Mouse (Mus musculus) heart, adult 2 months (tissue): Measurements from ENCODE around the gene Mybbp1a. TPM values are rescaled to one million over a fixed set of nuclear protein-coding genes. Genes with fewer than 3 reads are reported as not detected.
A peak's percentile ranks its signal among the peaks of the same experiment; 100 is the strongest.

Experiments used
- DNase-seq, 2 experiments: peaks; one replicate each; pipeline ENCODE4 v3.0.0; 2021
- H3K27ac ChIP-seq: fragments of 200-600 bp; 2 replicates; pipeline ENCODE4 v1.8.1; 2022
- H3K27me3 ChIP-seq: fragments of 200-500 bp; 2 replicates; pipeline ENCODE4 v1.6.1; 2012; ENCODE audit warnings: mild to moderate bottlenecking, low read length, inconsistent platforms, mixed read lengths; ENCODE audit not compliant: control insufficient read depth, insufficient read depth
- H3K36me3 ChIP-seq: fragments of 200-500 bp; 2 replicates; pipeline ENCODE4 v1.6.1; 2012; ENCODE audit warnings: low read length, inconsistent platforms; ENCODE audit not compliant: control insufficient read depth, insufficient read depth
- H3K4me1 ChIP-seq: fragments of 200-500 bp; 2 replicates; pipeline ENCODE4 v1.6.1; 2011; ENCODE audit warnings: low read length; ENCODE audit not compliant: control insufficient read depth, insufficient read depth
- H3K4me3 ChIP-seq: fragments of 200-600 bp; 2 replicates; pipeline ENCODE4 v1.8.1; 2022
- H3K79me2 ChIP-seq: fragments of 200-500 bp; replicated peaks from 2 replicates; pipeline ENCODE4 v1.6.1; 2012; ENCODE audit warnings: mild to moderate bottlenecking, inconsistent platforms, low read length, moderate library complexity, mixed read lengths; ENCODE audit not compliant: control insufficient read depth, insufficient read depth
- H3K9ac ChIP-seq: fragments of 200-500 bp; 2 replicates; pipeline ENCODE4 v1.6.1; 2012; ENCODE audit warnings: low read depth, mild to moderate bottlenecking, control low read depth, inconsistent platforms, low read length, mixed read lengths
- CTCF ChIP-seq: fragments of 200-600 bp; IDR thresholded peaks from 2 replicates; pipeline ENCODE4 v1.8.1; 2022; ENCODE audit warnings: antibody characterized with exemption, mild to moderate bottlenecking, moderate library complexity
- EP300 ChIP-seq: fragments of 200-500 bp; IDR thresholded peaks from 2 replicates; pipeline ENCODE4 v1.6.1; 2011; ENCODE audit warnings: low read depth, low read length, control low read depth; ENCODE audit not compliant: insufficient read depth
- POLR2A ChIP-seq: fragments of 200-500 bp; IDR thresholded peaks from 2 replicates; pipeline ENCODE4 v1.6.1; 2011; ENCODE audit warnings: mild to moderate bottlenecking, low read depth, low read length, control low read depth; ENCODE audit not compliant: insufficient read depth
- WGBS: fragments of 180-500 bp; shearing (Covaris S2); methylation state at CpG from one replicate; pipeline ENCODE4 v1.1.7; 2018; 5-methylcytosine and 5-hydroxymethylcytosine counted together
- intact Hi-C: fragments of 180-260 bp; cut with DNase I; formaldehyde crosslinking; loops from one replicate; pipeline ENCODE4 v1.15.1; 2025
- polyA plus RNA-seq: library from polyadenylated mRNA; depleted of rRNA; stranded (reverse); fragments of >200 nt; gene quantifications from 2 replicates; pipeline ENCODE4 v1.2.3, GENCODE M21; 2012
- total RNA-seq, 2 experiments: library from RNA; stranded (reverse); gene quantifications; 2 replicates each; pipeline ENCODE4 v1.2.3; 2021

Mybbp1a gene
- total and polyA plus RNA-seq, 3 experiments = 21.8 to 46.1 (median 42.7) TPM

DNA sequence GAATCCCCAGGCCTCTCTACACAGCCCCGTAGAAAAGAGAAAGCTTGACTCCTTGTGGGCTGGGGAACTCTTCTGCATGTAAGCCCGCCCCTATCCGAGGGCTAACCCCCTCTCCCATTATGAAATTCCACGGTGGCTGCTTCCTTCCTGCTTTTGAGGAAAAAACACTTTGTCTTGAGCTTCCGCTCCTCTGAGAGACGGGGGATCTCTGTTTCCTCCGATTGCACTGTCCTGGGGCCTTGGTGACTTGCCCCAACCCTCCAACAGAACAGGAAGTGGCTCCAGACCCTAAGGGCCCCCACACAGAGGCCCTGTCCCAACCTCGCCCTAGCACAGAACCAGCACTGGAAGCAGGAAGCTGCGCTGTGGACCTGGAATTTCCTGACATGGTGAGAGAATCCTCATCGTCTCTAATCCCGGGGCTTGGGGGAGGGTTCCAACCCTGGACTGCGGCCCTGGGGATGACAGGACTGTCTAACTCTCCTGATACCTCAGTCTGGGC lies 16.9 kb downstream of the Mybbp1a start:
- Histone ChIP-seq H3K4me3 (peak overlapping the region; percentile 18; the same call in 1 of the 2 replicates), H3K27me3 (no peaks in the 10 kb centered on the region), H3K9ac (peak overlapping the region; percentile 22; the same call in 1 of the 2 replicates), H3K27ac (peak overlapping the region; percentile 90), H3K4me1 (peaks cover 34% of the 10 kb centered on the region), H3K79me2 (no peaks in the 10 kb centered on the region), H3K36me3 (peaks cover 17% of the 10 kb centered on the region)
- TF ChIP-seq CTCF (no peak), EP300 (peak; percentile 71; the same call in 1 of the 2 replicates)
- intact Hi-C loops = loop anchor here (2.0 kb wide), 1 partner anchor 31 kb away; the partner anchor contains the start of gene Spns2
- WGBS = 29% methylated on average over 12 of the region's 12 CpGs
- peak; percentile 68 to 70 for DNase-seq

DNA sequence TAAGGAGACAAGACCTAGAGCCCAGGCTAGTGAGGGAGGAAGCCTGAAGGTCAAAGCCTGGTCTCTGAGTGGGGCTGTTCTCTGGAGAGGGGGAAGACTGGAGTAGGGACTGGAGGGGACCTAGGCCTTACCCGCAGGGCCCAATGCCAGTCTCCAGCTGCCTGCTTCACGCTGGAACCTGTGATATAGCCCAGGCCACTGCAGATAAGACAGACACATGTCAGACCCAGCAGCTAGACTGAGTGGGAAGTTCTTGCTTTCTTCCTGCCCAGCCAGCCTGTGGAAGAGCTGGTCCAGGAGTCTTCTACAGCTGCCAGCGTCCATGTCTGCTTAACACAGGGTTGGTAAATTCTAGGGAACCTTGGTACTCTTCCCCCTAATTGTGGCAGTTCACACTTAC lies 17.3 kb downstream of the Mybbp1a start:
- no peak for DNase-seq
- H3K4me1 ChIP-seq = peaks cover 34% of the 10 kb centered on the region
- H3K79me2 ChIP-seq = no peaks in the 10 kb centered on the region
- TF ChIP-seq EP300 (no peak), POLR2A (no peak), CTCF (no peak)
- intact Hi-C loops = loop anchor here (2.0 kb wide), 1 partner anchor 30 kb away; the partner anchor contains the start of gene Spns2
- peaks cover 20% of the 10 kb centered on the region for H3K36me3 ChIP-seq
- WGBS = 25% methylated on average over 3 of the region's 3 CpGs
- H3K27me3 ChIP-seq = no peaks in the 10 kb centered on the region
- peak overlapping the region; percentile 18; the same call in 1 of the 2 replicates for H3K4me3 ChIP-seq
- no peak overlapping the region; the same call in 1 of the 2 replicates for H3K9ac ChIP-seq
- peak overlapping the region; percentile 90 for H3K27ac ChIP-seq

DNA sequence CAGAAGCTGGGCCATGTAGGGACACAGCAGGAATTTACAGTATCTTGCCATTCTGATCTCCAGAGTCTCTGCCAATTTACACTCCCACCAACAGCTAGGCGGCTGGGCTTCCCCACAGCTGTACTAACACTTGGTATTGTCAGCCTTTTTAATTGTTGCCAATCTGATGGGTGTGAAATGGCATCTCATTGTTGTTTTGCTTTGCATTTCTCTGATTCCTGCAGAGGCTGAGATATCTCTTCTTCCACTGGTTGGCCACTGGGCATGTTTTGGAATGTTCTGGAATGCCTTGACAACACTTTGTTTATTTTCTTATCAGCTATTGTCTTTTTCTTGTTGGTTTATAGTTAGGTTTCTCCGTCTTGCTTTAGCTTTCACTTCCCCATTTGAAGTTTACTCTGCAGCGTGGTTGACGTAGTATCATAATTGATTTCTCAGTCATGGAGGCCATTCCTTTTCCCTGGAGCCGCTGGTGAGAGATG lies 20.4 kb downstream of the Mybbp1a start:
- peak overlapping the region; percentile 67 for H3K27ac ChIP-seq
- no peak overlapping the region for H3K9ac ChIP-seq
- 22% methylated on average over 5 of the region's 5 CpGs for WGBS
- H3K36me3 ChIP-seq = peaks cover 25% of the 10 kb centered on the region
- peak; percentile 62; the same call in 1 of the 2 replicates for TF ChIP-seq EP300
- peak; percentile 27 for TF ChIP-seq CTCF
- no peak for TF ChIP-seq POLR2A
- H3K4me3 ChIP-seq = no peak overlapping the region
- intact Hi-C loops = no loop called here
- DNase-seq = peak in 1 of 2 experiments; percentile 41
- no peaks in the 10 kb centered on the region for H3K79me2 ChIP-seq
- H3K27me3 ChIP-seq = no peaks in the 10 kb centered on the region
- H3K4me1 ChIP-seq = peaks cover 51% of the 10 kb centered on the region

DNA sequence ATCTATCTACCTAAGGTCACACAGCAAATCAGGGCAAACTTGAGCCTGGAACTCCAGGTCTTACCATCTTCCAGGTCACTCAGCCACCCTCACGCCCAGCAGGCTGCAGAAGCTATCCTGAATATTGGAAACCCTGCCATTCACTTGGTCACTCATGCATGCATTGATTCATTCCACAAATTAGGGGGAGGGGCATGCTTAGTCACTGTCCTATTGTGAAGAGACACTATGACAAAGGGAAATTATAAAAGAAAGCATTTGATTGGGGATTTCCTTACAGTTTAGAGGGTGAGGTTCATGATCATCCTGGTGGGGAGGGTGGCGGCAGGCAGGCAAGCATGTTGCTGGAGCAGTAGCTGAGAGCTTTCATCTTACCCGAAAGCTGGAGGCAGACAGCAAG lies 23.7 kb downstream of the Mybbp1a start:
- peaks cover 26% of the 10 kb centered on the region for H3K36me3 ChIP-seq
- H3K79me2 ChIP-seq = no peaks in the 10 kb centered on the region
- no peak for DNase-seq
- peaks cover 58% of the 10 kb centered on the region for H3K4me1 ChIP-seq
- no peak overlapping the region for H3K9ac ChIP-seq
- 85% methylated on average over 3 of the region's 3 CpGs for WGBS
- H3K27me3 ChIP-seq = no peaks in the 10 kb centered on the region
- no peak overlapping the region; the same call in 1 of the 2 replicates for H3K27ac ChIP-seq
- TF ChIP-seq CTCF = no peak
- intact Hi-C loops = no loop called here
- H3K4me3 ChIP-seq = no peak overlapping the region

DNA sequence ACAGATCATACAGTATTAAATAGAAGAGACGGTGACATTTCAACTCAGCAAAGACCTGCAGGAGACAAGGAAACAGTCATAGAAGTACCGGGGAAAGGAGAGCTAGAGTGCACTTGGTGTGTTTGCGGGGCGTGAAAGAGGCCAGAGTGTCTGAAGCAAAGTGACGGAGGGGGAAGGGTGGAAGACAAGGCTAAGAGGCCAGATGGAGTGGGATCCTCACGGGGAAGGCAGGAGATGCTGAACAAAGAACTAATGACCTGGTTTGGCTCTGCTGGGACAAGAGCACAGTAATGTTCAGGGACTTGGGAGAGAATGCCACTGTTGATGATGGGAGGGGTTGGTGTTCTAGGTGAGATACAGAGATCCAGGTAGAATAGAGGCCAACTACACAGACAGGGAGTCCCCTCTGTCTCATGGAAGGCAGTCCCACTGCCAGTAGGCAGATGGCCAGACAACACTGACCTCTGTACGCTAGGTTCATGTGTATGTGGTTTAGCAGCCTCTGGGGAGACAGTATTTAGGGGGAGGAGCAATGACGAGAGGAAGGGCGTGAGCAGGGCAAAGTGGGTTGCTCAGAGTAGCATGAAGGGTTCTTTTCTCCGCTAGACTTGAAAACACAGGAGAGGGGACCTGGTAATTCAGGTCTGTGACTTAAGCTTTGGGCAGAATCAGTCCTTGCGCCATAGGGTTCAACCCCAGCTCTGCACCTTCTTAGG lies 25.0 kb downstream of the Mybbp1a start:
- Histone ChIP-seq H3K9ac (no peak overlapping the region), H3K4me3 (no peak overlapping the region), H3K36me3 (peaks cover 21% of the 10 kb centered on the region), H3K79me2 (no peaks in the 10 kb centered on the region), H3K27me3 (no peaks in the 10 kb centered on the region), H3K4me1 (peaks cover 57% of the 10 kb centered on the region), H3K27ac (peak overlapping the region; percentile 73)
- WGBS = 61% methylated on average over 11 of the region's 11 CpGs
- peak in 1 of 2 experiments; percentile 49 for DNase-seq
- intact Hi-C loops = loop anchor here (2.0 kb wide), 1 partner anchor 19 kb away; no protein-coding TSS in a partner anchor
- TF ChIP-seq EP300 (no peak), CTCF (no peak), POLR2A (no peak)
